Mouse (Mus musculus): ENCODE measurements around the gene Tln1.

GRCm38 (mm10) chr4:43493186-43493845 is 69.2 kb downstream of the Tln1 start:
- TF ChIP-seq CTCF (IDR thresholded peaks at IDR 0.05; ENCODE audit: low read depth) (no peak), EP300 (IDR thresholded peaks at IDR 0.05; ENCODE audit: low read depth) (no peak)

Data from heart, postnatal 0 days (tissue).